ENCODE assay signal across 16 mouse cellular contexts in the genomic region with DNA sequence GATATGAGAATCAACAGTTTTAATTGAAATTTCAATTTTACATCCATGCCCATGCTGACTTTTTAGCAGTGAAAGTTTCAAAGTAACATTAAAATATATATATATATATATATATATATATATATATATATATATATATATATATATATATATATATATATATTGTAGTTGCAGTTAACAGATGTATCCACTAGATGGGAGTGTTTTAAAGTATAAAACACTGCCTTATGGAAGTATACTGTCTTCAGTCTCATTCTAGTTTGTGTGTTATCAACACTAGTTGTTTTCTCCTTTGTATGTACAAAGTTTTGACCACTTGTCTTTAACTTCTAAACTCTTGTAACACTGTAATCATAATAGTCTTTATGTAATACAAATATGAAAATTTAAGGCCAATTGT.
DNase-seq lines count a peak whose midpoint lies in the region; ATAC-seq and TF ChIP-seq lines count a peak whose summit lies in the region.
"Had no signal": no experiment of that assay in that cellular context is flagged by ENCODE, and none has a peak within 500 bp of the region (broad histone marks: within the 10 kb centered on the region; RNA-seq: fewer than 3 reads in every experiment).

No protein-coding gene starts in this region.

- H3K9me3 ChIP-seq in embryonic facial prominence, embryonic 11.5 days (replicated peaks; ENCODE audit: control insufficient read depth, low read length) = no peaks in the 10 kb centered on the region
- H3K9me3 ChIP-seq in embryonic facial prominence, embryonic 10.5 days = no peaks in the 10 kb centered on the region
- H3K9me3 ChIP-seq in MEL (replicated peaks; ENCODE audit: insufficient read depth, low read length) = no peaks in the 10 kb centered on the region
- H3K9me3 ChIP-seq: embryonic facial prominence, embryonic 12.5 days had no signal

- H3K4me1 ChIP-seq in embryonic facial prominence, embryonic 11.5 days (ENCODE audit: control insufficient read depth, insufficient read depth, low read length) = no peaks in the 10 kb centered on the region
- H3K4me1 ChIP-seq in embryonic facial prominence, embryonic 10.5 days = no peaks in the 10 kb centered on the region
- no peaks in the 10 kb centered on the region for H3K4me1 ChIP-seq in MEL (ENCODE audit: control insufficient read depth in 1 of 2, insufficient read depth in 2 of 2, low read length in 2 of 2)
- H3K4me1 ChIP-seq: embryonic facial prominence, embryonic 12.5 days had no signal

- no peaks in the 10 kb centered on the region for H3K79me2 ChIP-seq in MEL (ENCODE audit: control insufficient read depth, insufficient read depth, low read length, poor library complexity)

- no peaks in the 10 kb centered on the region for H3K27me3 ChIP-seq in embryonic facial prominence, embryonic 11.5 days (ENCODE audit: control insufficient read depth, insufficient read depth, low read length)
- H3K27me3 ChIP-seq in embryonic facial prominence, embryonic 10.5 days (replicated peaks; ENCODE audit: low read depth, poor library complexity, severe bottlenecking) = no peaks in the 10 kb centered on the region
- no peaks in the 10 kb centered on the region for H3K27me3 ChIP-seq in MEL (ENCODE audit: control insufficient read depth in 1 of 2, insufficient read depth in 2 of 2, low read length in 2 of 2)
- H3K27me3 ChIP-seq: embryonic facial prominence, embryonic 12.5 days had no signal

- no peak overlapping the region for H3K4me3 ChIP-seq in embryonic facial prominence, embryonic 11.5 days (ENCODE audit: low read depth, low read length)
- H3K4me3 ChIP-seq in embryonic facial prominence, embryonic 10.5 days = no peak overlapping the region
- no peak overlapping the region for H3K4me3 ChIP-seq in layer of hippocampus, adult 2 months
- no peak overlapping the region for H3K4me3 ChIP-seq in MEL (ENCODE audit: control insufficient read depth in 1 of 2, insufficient read depth in 1 of 2, low read depth in 2 of 2, low read length in 2 of 2)
- H3K4me3 ChIP-seq: embryonic facial prominence, embryonic 12.5 days; gastrocnemius, adult 2 months; myocyte had no signal

- peak; percentile 16 for DNase-seq in embryonic facial prominence, embryonic 11.5 days (ENCODE audit: low spot score)
- no peak for DNase-seq in embryonic facial prominence, embryonic 10.5 days (ENCODE audit: low spot score)
- no peak for DNase-seq in layer of hippocampus, adult 2 months (ENCODE audit: low spot score in 2 of 2)
- DNase-seq in layer of hippocampus, adult 11-12 months (ENCODE audit: low spot score) = no peak
- peak; percentile 18 for DNase-seq in MEL (ENCODE audit: low read depth, low spot score)
- DNase-seq in cerebellum, adult 18-20 months = no peak
- DNase-seq in layer of hippocampus, postnatal 36 days = no peak
- DNase-seq: B cell, adult 2 months; cerebellum, adult 8-10 months; gastrocnemius, adult 2 months; heart, adult 18-20 months; spleen, adult 18-20 months; thymus, postnatal 25 days had no signal

- no peak for ATAC-seq in embryonic facial prominence, embryonic 11.5 days (replicated peaks; ENCODE audit: insufficient number of reproducible peaks, low FRiP score, low TSS enrichment, low read depth)
- peak; percentile 68 for ATAC-seq in megakaryocyte progenitor cell, adult 5-6 weeks (replicated peaks; ENCODE audit: poor library complexity)

- no peak overlapping the region for H3K4me2 ChIP-seq in embryonic facial prominence, embryonic 11.5 days (ENCODE audit: low read depth, low read length)
- H3K4me2 ChIP-seq: embryonic facial prominence, embryonic 12.5 days had no signal

- H3K9ac ChIP-seq in embryonic facial prominence, embryonic 11.5 days (replicated peaks; ENCODE audit: low read length) = no peak overlapping the region
- no peak overlapping the region for H3K9ac ChIP-seq in MEL (ENCODE audit: control insufficient read depth, low read depth, low read length, poor library complexity, severe bottlenecking)
- H3K9ac ChIP-seq: embryonic facial prominence, embryonic 12.5 days had no signal

- TF ChIP-seq EP300 in MEL (IDR thresholded peaks at IDR 0.05; ENCODE audit: low read depth in 1 of 2, low read length in 2 of 2) = no peak

- H3K27ac ChIP-seq in embryonic facial prominence, embryonic 11.5 days (replicated peaks; ENCODE audit: low read depth, low read length) = no peak overlapping the region
- H3K27ac ChIP-seq in embryonic facial prominence, embryonic 10.5 days (replicated peaks) = no peak overlapping the region
- H3K27ac ChIP-seq in layer of hippocampus, adult 2 months = no peak overlapping the region
- H3K27ac ChIP-seq in MEL (ENCODE audit: control insufficient read depth, low read depth, low read length) = no peak overlapping the region
- H3K27ac ChIP-seq: embryonic facial prominence, embryonic 12.5 days; gastrocnemius, adult 2 months had no signal

- TF ChIP-seq CTCF in layer of hippocampus, adult 2 months (conservative IDR thresholded peaks at IDR 0.05) = peak; percentile 70
- TF ChIP-seq CTCF in MEL (IDR thresholded peaks at IDR 0.05 in 2 of 3, conservative IDR thresholded peaks at IDR 0.05 in 1 of 3; ENCODE audit: control insufficient read depth in 1 of 3, insufficient read depth in 1 of 3, low read depth in 2 of 3, low read length in 3 of 3, poor library complexity in 1 of 3, severe bottlenecking in 1 of 3) = peak in 1 of 3 experiments; percentile 11; a peak in 1 of 6 replicates

- no peaks in the 10 kb centered on the region for H3K36me3 ChIP-seq in embryonic facial prominence, embryonic 11.5 days (replicated peaks; ENCODE audit: control insufficient read depth, insufficient read depth, low read depth, low read length)
- H3K36me3 ChIP-seq in embryonic facial prominence, embryonic 10.5 days (replicated peaks) = no peaks in the 10 kb centered on the region
- H3K36me3 ChIP-seq in MEL (ENCODE audit: control insufficient read depth in 1 of 2, insufficient read depth in 2 of 2, low read length in 2 of 2) = no peaks in the 10 kb centered on the region
- H3K36me3 ChIP-seq: embryonic facial prominence, embryonic 12.5 days had no signal

- peak; percentile 15 for TF ChIP-seq RAD21 in MEL (IDR thresholded peaks at IDR 0.05; ENCODE audit: low read depth, low read length)

- no peak for TF ChIP-seq POLR2A in MEL (IDR thresholded peaks at IDR 0.05; ENCODE audit: control insufficient read depth in 1 of 2, insufficient read depth in 1 of 2, low read depth in 1 of 2, low read length in 2 of 2, poor library complexity in 1 of 2)

TF ChIP-seq in MEL, 35 proteins besides CTCF, POLR2A, EP300 and RAD21:
- TF ChIP-seq GATA1 (IDR thresholded peaks at IDR 0.05; ENCODE audit: low read depth, low read length) (no peak), NELFE (IDR thresholded peaks at IDR 0.05; ENCODE audit: low read depth, low read length) (no peak), ZC3H11A (IDR thresholded peaks at IDR 0.05; ENCODE audit: low read depth, low read length) (no peak), TBP (IDR thresholded peaks at IDR 0.05; ENCODE audit: low read depth, low read length) (no peak)

Comparison
In these comparisons a context has a peak if more than half of its experiments do, and no peak if none do; other contexts are left out.
1. DNase-seq: peak in embryonic facial prominence, embryonic 11.5 days (single experiment) and MEL (single experiment); none in embryonic facial prominence, embryonic 10.5 days (single experiment), layer of hippocampus, adult 2 months (0 of 2), layer of hippocampus, adult 11-12 months (single experiment), cerebellum, adult 18-20 months (0 of 2) and layer of hippocampus, postnatal 36 days (0 of 2).